Mouse (Mus musculus): ENCODE data around the gene Arhgef11. TPM values are rescaled to one million over a fixed set of nuclear protein-coding genes. Genes with fewer than 3 reads are reported as not detected.

Gene Arhgef11
- polyA plus RNA-seq, 1 experiment from 2014 or later, result 17.1 TPM

- no peak for ATAC-seq (ENCODE audit: low read depth)
- no peaks in the 10 kb centered on the region for H3K9me3 ChIP-seq (ENCODE audit: control insufficient read depth, low read length)
Measured at GRCm38 (mm10) chr3:87646174-87646573, 28.8 kb downstream of the Arhgef11 start.

GRCm38 (mm10) chr3:87649063-87649462 lies 31.7 kb downstream of the Arhgef11 start:
- DNase-seq (ENCODE audit: low spot score), result no peak
- Histone ChIP-seq H3K4me3 (ENCODE audit: low read depth, low read length) (no peak overlapping the region), H3K9me3 (ENCODE audit: control insufficient read depth, low read length) (no peaks in the 10 kb centered on the region), H3K27ac (replicated peaks; ENCODE audit: low read depth, low read length) (no peak overlapping the region), H3K36me3 (ENCODE audit: control insufficient read depth, insufficient read depth, low read length) (no peaks in the 10 kb centered on the region), H3K27me3 (replicated peaks; ENCODE audit: control insufficient read depth, insufficient read depth, low read length) (no peaks in the 10 kb centered on the region), H3K9ac (ENCODE audit: low read depth, low read length) (no peak overlapping the region), H3K4me1 (ENCODE audit: control insufficient read depth, insufficient read depth, low read length) (no peaks in the 10 kb centered on the region), H3K4me2 (ENCODE audit: low read depth, low read length) (no peak overlapping the region)
- WGBS, result 88% methylated on average over 3 of the region's 3 CpGs
- ATAC-seq (ENCODE audit: low read depth), result no peak

More at GRCm38 (mm10) chr3:87646174-87646573, 28.8 kb downstream of the Arhgef11 start:
- Histone ChIP-seq H3K4me1 (ENCODE audit: control insufficient read depth, insufficient read depth, low read length) (no peaks in the 10 kb centered on the region), H3K9ac (ENCODE audit: low read depth, low read length) (no peak overlapping the region), H3K27me3 (replicated peaks; ENCODE audit: control insufficient read depth, insufficient read depth, low read length) (no peaks in the 10 kb centered on the region), H3K4me3 (ENCODE audit: low read depth, low read length) (no peak overlapping the region), H3K4me2 (ENCODE audit: low read depth, low read length) (no peak overlapping the region), H3K27ac (replicated peaks; ENCODE audit: low read depth, low read length) (no peak overlapping the region), H3K36me3 (ENCODE audit: control insufficient read depth, insufficient read depth, low read length) (0 out of 2 replicates have a peak, but pooled peaks cover 8% of the 10 kb centered on the region)
- no peak for DNase-seq (ENCODE audit: low spot score)
- WGBS, result 100% methylated on average over 1 of the region's 1 CpGs

GRCm38 (mm10) chr3:87658348-87658747 lies 41.0 kb downstream of the Arhgef11 start:
- no peaks in the 10 kb centered on the region for H3K9me3 ChIP-seq (ENCODE audit: control insufficient read depth, low read length)
- no peaks in the 10 kb centered on the region; the same call in 1 of the 2 replicates for H3K4me1 ChIP-seq (ENCODE audit: control insufficient read depth, insufficient read depth, low read length)
- DNase-seq (ENCODE audit: low spot score) (no peak), ATAC-seq (ENCODE audit: low read depth) (no peak)
- H3K36me3 ChIP-seq (ENCODE audit: control insufficient read depth, insufficient read depth, low read length), result no peaks in the 10 kb centered on the region
- 71% methylated on average over 2 of the region's 2 CpGs for WGBS
- H3K4me3 ChIP-seq (ENCODE audit: low read depth, low read length), result no peak overlapping the region
- H3K4me2 ChIP-seq (ENCODE audit: low read depth, low read length), result no peak overlapping the region
- no peaks in the 10 kb centered on the region for H3K27me3 ChIP-seq (replicated peaks; ENCODE audit: control insufficient read depth, insufficient read depth, low read length)
- no peak overlapping the region for H3K27ac ChIP-seq (replicated peaks; ENCODE audit: low read depth, low read length)
- H3K9ac ChIP-seq (ENCODE audit: low read depth, low read length), result no peak overlapping the region

GRCm38 (mm10) chr3:87659692-87660429 lies 42.5 kb downstream of the Arhgef11 start:
- Histone ChIP-seq H3K4me1 (ENCODE audit: control insufficient read depth, insufficient read depth, low read length) (no peaks in the 10 kb centered on the region; the same call in 1 of the 2 replicates), H3K27ac (replicated peaks; ENCODE audit: low read depth, low read length) (peak overlapping the region; percentile 61; the same call in 1 of the 2 replicates), H3K9me3 (ENCODE audit: control insufficient read depth, low read length) (no peaks in the 10 kb centered on the region), H3K4me2 (ENCODE audit: low read depth, low read length) (no peak overlapping the region), H3K4me3 (ENCODE audit: low read depth, low read length) (no peak overlapping the region), H3K9ac (ENCODE audit: low read depth, low read length) (no peak overlapping the region), H3K27me3 (replicated peaks; ENCODE audit: control insufficient read depth, insufficient read depth, low read length) (no peaks in the 10 kb centered on the region), H3K36me3 (ENCODE audit: control insufficient read depth, insufficient read depth, low read length) (0 out of 2 replicates have a peak, but pooled peaks cover 4% of the 10 kb centered on the region)
- ATAC-seq (ENCODE audit: low read depth) (0 out of 2 replicates have a peak, but pooled peaks have one; percentile 35), DNase-seq (ENCODE audit: low spot score) (peak; percentile 53)
- 88% methylated on average over 9 of the region's 9 CpGs for WGBS

- Histone ChIP-seq H3K9ac (ENCODE audit: low read depth, low read length) (no peak overlapping the region), H3K4me3 (ENCODE audit: low read depth, low read length) (no peak overlapping the region), H3K27ac (replicated peaks; ENCODE audit: low read depth, low read length) (peak overlapping the region; percentile 61; the same call in 1 of the 2 replicates), H3K36me3 (ENCODE audit: control insufficient read depth, insufficient read depth, low read length) (0 out of 2 replicates have a peak, but pooled peaks cover 4% of the 10 kb centered on the region), H3K4me1 (ENCODE audit: control insufficient read depth, insufficient read depth, low read length) (no peaks in the 10 kb centered on the region; the same call in 1 of the 2 replicates), H3K4me2 (ENCODE audit: low read depth, low read length) (no peak overlapping the region), H3K27me3 (replicated peaks; ENCODE audit: control insufficient read depth, insufficient read depth, low read length) (no peaks in the 10 kb centered on the region), H3K9me3 (ENCODE audit: control insufficient read depth, low read length) (no peaks in the 10 kb centered on the region)
- DNase-seq (ENCODE audit: low spot score) (peak; percentile 53), ATAC-seq (ENCODE audit: low read depth) (peak; percentile 42; the same call in 1 of the 2 replicates)
- 70% methylated on average over 4 of the region's 4 CpGs for WGBS
Measured at GRCm38 (mm10) chr3:87660479-87660878, 43.1 kb downstream of the Arhgef11 start.

- Histone ChIP-seq H3K27me3 (replicated peaks; ENCODE audit: control insufficient read depth, insufficient read depth, low read length) (no peaks in the 10 kb centered on the region), H3K4me2 (ENCODE audit: low read depth, low read length) (no peak overlapping the region), H3K4me1 (ENCODE audit: control insufficient read depth, insufficient read depth, low read length) (no peaks in the 10 kb centered on the region; the same call in 1 of the 2 replicates), H3K4me3 (ENCODE audit: low read depth, low read length) (no peak overlapping the region), H3K27ac (replicated peaks; ENCODE audit: low read depth, low read length) (no peak overlapping the region), H3K36me3 (ENCODE audit: control insufficient read depth, insufficient read depth, low read length) (0 out of 2 replicates have a peak, but pooled peaks cover 4% of the 10 kb centered on the region), H3K9ac (ENCODE audit: low read depth, low read length) (no peak overlapping the region), H3K9me3 (ENCODE audit: control insufficient read depth, low read length) (no peaks in the 10 kb centered on the region)
- no peak for DNase-seq (ENCODE audit: low spot score)
- 88% methylated on average over 1 of the region's 1 CpGs for WGBS
- no peak for ATAC-seq (ENCODE audit: low read depth)
Measured at GRCm38 (mm10) chr3:87661291-87661690, 43.9 kb downstream of the Arhgef11 start.

- Histone ChIP-seq H3K4me3 (ENCODE audit: low read depth, low read length) (no peak overlapping the region), H3K9ac (ENCODE audit: low read depth, low read length) (no peak overlapping the region), H3K4me2 (ENCODE audit: low read depth, low read length) (no peak overlapping the region), H3K9me3 (ENCODE audit: control insufficient read depth, low read length) (no peaks in the 10 kb centered on the region), H3K4me1 (ENCODE audit: control insufficient read depth, insufficient read depth, low read length) (no peaks in the 10 kb centered on the region), H3K27ac (replicated peaks; ENCODE audit: low read depth, low read length) (no peak overlapping the region), H3K36me3 (ENCODE audit: control insufficient read depth, insufficient read depth, low read length) (peaks cover 88% of the 10 kb centered on the region), H3K27me3 (replicated peaks; ENCODE audit: control insufficient read depth, insufficient read depth, low read length) (no peaks in the 10 kb centered on the region)
- 88% methylated on average over 2 of the region's 2 CpGs for WGBS
- DNase-seq (ENCODE audit: low spot score) (no peak), ATAC-seq (ENCODE audit: low read depth) (no peak)
Measured at GRCm38 (mm10) chr3:87718525-87718924, 101.2 kb downstream of the Arhgef11 start.

GRCm38 (mm10) chr3:87724556-87724955 lies 107.2 kb downstream of the Arhgef11 start:
- WGBS, result 64% methylated on average over 6 of the region's 6 CpGs

More at GRCm38 (mm10) chr3:87724556-87724955, 107.2 kb downstream of the Arhgef11 start:
- ATAC-seq (ENCODE audit: low read depth), result no peak
- no peak for DNase-seq (ENCODE audit: low spot score)
- no peak overlapping the region for H3K9ac ChIP-seq (ENCODE audit: low read depth, low read length)
- no peak overlapping the region for H3K4me2 ChIP-seq (ENCODE audit: low read depth, low read length)
- no peak overlapping the region for H3K4me3 ChIP-seq (ENCODE audit: low read depth, low read length)
- H3K36me3 ChIP-seq (ENCODE audit: control insufficient read depth, insufficient read depth, low read length), result peaks cover 92% of the 10 kb centered on the region
- no peaks in the 10 kb centered on the region for H3K4me1 ChIP-seq (ENCODE audit: control insufficient read depth, insufficient read depth, low read length)
- H3K27me3 ChIP-seq (replicated peaks; ENCODE audit: control insufficient read depth, insufficient read depth, low read length), result no peaks in the 10 kb centered on the region
- H3K27ac ChIP-seq (replicated peaks; ENCODE audit: low read depth, low read length), result no peak overlapping the region
- H3K9me3 ChIP-seq (ENCODE audit: control insufficient read depth, low read length), result no peaks in the 10 kb centered on the region

Measured in embryonic facial prominence, embryonic 14.5 days (tissue).